In genomic region chr12:101066329-101066728, GRCm38 (mm10) we compare ENCODE assay signal across 28 mouse cellular contexts. TPM values are rescaled to one million over a fixed set of nuclear protein-coding genes. Genes with fewer than 3 reads are reported as not detected.
DNase-seq lines count a peak whose midpoint lies in the region; ATAC-seq and TF ChIP-seq lines count a peak whose summit lies in the region.
"Had no signal": no experiment of that assay in that cellular context is flagged by ENCODE, and none has a peak within 500 bp of the region (broad histone marks: within the 10 kb centered on the region; RNA-seq: fewer than 3 reads in every experiment).

No protein-coding gene starts in this region.

- H3K4me3 ChIP-seq in heart, embryonic 13.5 days, result no peak overlapping the region
- H3K4me3 ChIP-seq in heart, postnatal 0 days (ENCODE audit: low read depth, low read length), result no peak overlapping the region
- H3K4me3 ChIP-seq in kidney, adult 2 months (ENCODE audit: insufficient read depth, low read depth, low read length), result no peak overlapping the region
- H3K4me3 ChIP-seq in kidney, embryonic 14.5 days (ENCODE audit: low read length), result no peak overlapping the region
- no peak overlapping the region for H3K4me3 ChIP-seq in liver, postnatal 0 days (ENCODE audit: low read depth, low read length)
- H3K4me3 ChIP-seq in liver, embryonic 11.5 days (ENCODE audit: low read depth, low read length), result no peak overlapping the region
- H3K4me3 ChIP-seq: embryonic facial prominence, embryonic 10.5 days; embryonic facial prominence, embryonic 13.5 days; erythroblast, embryonic 14.5 days; forebrain, embryonic 12.5 days; forebrain, embryonic 15.5 days; heart, adult 2 months; hindbrain, embryonic 13.5 days; intestine, embryonic 15.5 days had no signal

- TF ChIP-seq CTCF in heart, postnatal 0 days (IDR thresholded peaks at IDR 0.05; ENCODE audit: low read depth), result no peak
- TF ChIP-seq CTCF in kidney, adult 2 months (conservative IDR thresholded peaks at IDR 0.05; ENCODE audit: insufficient read depth, insufficient read length, low read depth, low read length), result no peak
- TF ChIP-seq CTCF in liver, postnatal 0 days (IDR thresholded peaks at IDR 0.05; ENCODE audit: low read depth), result no peak

- H3K9me3 ChIP-seq in heart, embryonic 13.5 days, result no peaks in the 10 kb centered on the region
- no peaks in the 10 kb centered on the region for H3K9me3 ChIP-seq in heart, postnatal 0 days (replicated peaks; ENCODE audit: control insufficient read depth, low read length)
- H3K9me3 ChIP-seq in kidney, embryonic 14.5 days (ENCODE audit: control insufficient read depth, low read length), result no peaks in the 10 kb centered on the region
- H3K9me3 ChIP-seq in liver, postnatal 0 days (ENCODE audit: low read length), result no peaks in the 10 kb centered on the region
- H3K9me3 ChIP-seq in liver, embryonic 11.5 days (ENCODE audit: control insufficient read depth, low read length), result no peaks in the 10 kb centered on the region
- H3K9me3 ChIP-seq: embryonic facial prominence, embryonic 10.5 days; embryonic facial prominence, embryonic 13.5 days; forebrain, embryonic 12.5 days; forebrain, embryonic 15.5 days; G1E; hindbrain, embryonic 13.5 days; intestine, embryonic 15.5 days had no signal

- no peak for TF ChIP-seq POLR2A in kidney, adult 2 months (IDR thresholded peaks at IDR 0.05; ENCODE audit: low read depth, low read length)

- peaks cover 25% of the 10 kb centered on the region for H3K4me1 ChIP-seq in heart, embryonic 13.5 days
- peaks cover 5% of the 10 kb centered on the region; the same call in 1 of the 2 replicates for H3K4me1 ChIP-seq in heart, postnatal 0 days (ENCODE audit: control insufficient read depth, insufficient read depth)
- H3K4me1 ChIP-seq in kidney, adult 2 months (ENCODE audit: control insufficient read depth, insufficient read depth, low read length), result peaks cover 4% of the 10 kb centered on the region; the same call in 1 of the 2 replicates
- no peaks in the 10 kb centered on the region for H3K4me1 ChIP-seq in kidney, embryonic 14.5 days (ENCODE audit: control insufficient read depth, insufficient read depth, low read length)
- peaks cover 3% of the 10 kb centered on the region; the same call in 1 of the 2 replicates for H3K4me1 ChIP-seq in liver, postnatal 0 days (ENCODE audit: insufficient read depth)
- H3K4me1 ChIP-seq in liver, embryonic 11.5 days (replicated peaks; ENCODE audit: control insufficient read depth, insufficient read depth, low read length), result no peaks in the 10 kb centered on the region
- H3K4me1 ChIP-seq: embryonic facial prominence, embryonic 10.5 days; embryonic facial prominence, embryonic 13.5 days; forebrain, embryonic 12.5 days; forebrain, embryonic 15.5 days; hindbrain, embryonic 13.5 days; intestine, embryonic 15.5 days had no signal

- H3K4me2 ChIP-seq in heart, embryonic 13.5 days, result no peak overlapping the region
- no peak overlapping the region for H3K4me2 ChIP-seq in heart, postnatal 0 days (ENCODE audit: low read depth, low read length)
- H3K4me2 ChIP-seq in kidney, embryonic 14.5 days (replicated peaks; ENCODE audit: low read depth, low read length), result no peak overlapping the region
- no peak overlapping the region for H3K4me2 ChIP-seq in liver, postnatal 0 days (ENCODE audit: low read depth, low read length)
- no peak overlapping the region for H3K4me2 ChIP-seq in liver, embryonic 11.5 days
- H3K4me2 ChIP-seq: embryonic facial prominence, embryonic 13.5 days; forebrain, embryonic 12.5 days; forebrain, embryonic 15.5 days; heart, embryonic 11.5 days; hindbrain, embryonic 13.5 days; intestine, embryonic 15.5 days had no signal

- ATAC-seq in heart, embryonic 13.5 days (ENCODE audit: extremely low read depth, insufficient number of reproducible peaks, low FRiP score, low TSS enrichment), result no peak
- ATAC-seq in heart, postnatal 0 days (ENCODE audit: insufficient read depth, low read depth), result no peak
- ATAC-seq in kidney, embryonic 14.5 days (ENCODE audit: low FRiP score, low TSS enrichment), result no peak
- ATAC-seq in liver, postnatal 0 days, result peak; percentile 51
- no peak for ATAC-seq in liver, embryonic 11.5 days (replicated peaks; ENCODE audit: low FRiP score)
- ATAC-seq: forebrain, embryonic 15.5 days; intestine, embryonic 15.5 days had no signal

- H3K27ac ChIP-seq in heart, embryonic 13.5 days (replicated peaks), result 0 out of 2 replicates have a peak overlapping the region, but pooled peaks have one; percentile 25
- H3K27ac ChIP-seq in heart, postnatal 0 days (ENCODE audit: low read depth), result 0 out of 2 replicates have a peak overlapping the region, but pooled peaks have one; percentile 2
- H3K27ac ChIP-seq in kidney, adult 2 months (ENCODE audit: insufficient read depth, low read depth, low read length), result no peak overlapping the region
- no peak overlapping the region for H3K27ac ChIP-seq in kidney, embryonic 14.5 days (ENCODE audit: low read depth, low read length)
- H3K27ac ChIP-seq in liver, postnatal 0 days (ENCODE audit: low read depth), result peak overlapping the region; percentile 7; the same call in 1 of the 2 replicates
- H3K27ac ChIP-seq in liver, embryonic 11.5 days (ENCODE audit: low read depth, low read length), result no peak overlapping the region
- H3K27ac ChIP-seq: embryonic facial prominence, embryonic 10.5 days; embryonic facial prominence, embryonic 13.5 days; forebrain, embryonic 12.5 days; forebrain, embryonic 15.5 days; heart, adult 2 months; hindbrain, embryonic 13.5 days; intestine, embryonic 15.5 days had no signal

- intact Hi-C loops in heart, postnatal 10 days (cut with DNase I), result no loop called here

- no peaks in the 10 kb centered on the region for H3K27me3 ChIP-seq in heart, embryonic 13.5 days (replicated peaks)
- H3K27me3 ChIP-seq in heart, postnatal 0 days (ENCODE audit: control insufficient read depth, insufficient read depth, low read length), result no peaks in the 10 kb centered on the region
- no peaks in the 10 kb centered on the region for H3K27me3 ChIP-seq in kidney, adult 2 months (replicated peaks; ENCODE audit: control insufficient read depth, insufficient read depth, low read length)
- H3K27me3 ChIP-seq in kidney, embryonic 14.5 days (ENCODE audit: control insufficient read depth, insufficient read depth, low read length), result no peaks in the 10 kb centered on the region
- H3K27me3 ChIP-seq in liver, postnatal 0 days (ENCODE audit: insufficient read depth, low read length), result no peaks in the 10 kb centered on the region
- no peaks in the 10 kb centered on the region for H3K27me3 ChIP-seq in liver, embryonic 11.5 days (replicated peaks; ENCODE audit: control insufficient read depth, insufficient read depth, low read length)
- H3K27me3 ChIP-seq: embryonic facial prominence, embryonic 13.5 days; forebrain, embryonic 12.5 days; forebrain, embryonic 15.5 days; hindbrain, embryonic 13.5 days; intestine, embryonic 15.5 days had no signal

- WGBS in heart, embryonic 13.5 days, result 88% methylated on average over 1 of the region's 1 CpGs
- WGBS in heart, postnatal 0 days, result 89% methylated on average over 1 of the region's 1 CpGs
- WGBS in kidney, adult 2 months, result 42% methylated on average over 1 of the region's 1 CpGs
- WGBS in kidney, embryonic 14.5 days, result 91% methylated on average over 1 of the region's 1 CpGs
- WGBS in liver, postnatal 0 days (ENCODE audit: insufficient replicate concordance), result 70% methylated on average over 1 of the region's 1 CpGs
- WGBS in liver, embryonic 11.5 days, result 91% methylated on average over 1 of the region's 1 CpGs

- no peak for DNase-seq in heart, adult 18-20 months
- no peak for DNase-seq in heart, postnatal 0 days (ENCODE audit: low spot score)
- DNase-seq in heart, postnatal 10 days, result no peak
- DNase-seq in kidney, adult 2 months, result peak; percentile 41
- no peak for DNase-seq in liver, postnatal 0 days
- no peak for DNase-seq in liver, embryonic 11.5 days (ENCODE audit: low spot score)
- DNase-seq: adrenal gland, adult 2 months; adrenal gland, postnatal 14 days; cerebellum, adult 11 months; cerebellum, adult 8-10 months; cerebellum, postnatal 10 days; cerebellum, postnatal 36 days; embryo, embryonic 11 days; gastrocnemius, postnatal 25 days; heart, adult 2 months; heart, postnatal 14 days; kidney, adult 11 months had no signal

- H3K36me3 ChIP-seq in heart, embryonic 13.5 days, result peaks cover 64% of the 10 kb centered on the region
- H3K36me3 ChIP-seq in heart, postnatal 0 days (replicated peaks; ENCODE audit: control insufficient read depth, insufficient read depth, low read length), result peaks cover 34% of the 10 kb centered on the region
- peaks cover 3% of the 10 kb centered on the region; the same call in 1 of the 2 replicates for H3K36me3 ChIP-seq in kidney, adult 2 months (ENCODE audit: control insufficient read depth, insufficient read depth, low read length)
- peaks cover 53% of the 10 kb centered on the region for H3K36me3 ChIP-seq in kidney, embryonic 14.5 days (ENCODE audit: control insufficient read depth, insufficient read depth, low read length)
- peaks cover 47% of the 10 kb centered on the region for H3K36me3 ChIP-seq in liver, postnatal 0 days (replicated peaks; ENCODE audit: insufficient read depth, low read length)
- H3K36me3 ChIP-seq in liver, embryonic 11.5 days (ENCODE audit: control insufficient read depth, insufficient read depth, low read length), result peaks cover 20% of the 10 kb centered on the region

- TF ChIP-seq EP300 in heart, postnatal 0 days (IDR thresholded peaks at IDR 0.05; ENCODE audit: low read depth), result no peak
- no peak for TF ChIP-seq EP300 in liver, postnatal 0 days (IDR thresholded peaks at IDR 0.05; ENCODE audit: low read depth)

- H3K9ac ChIP-seq in heart, embryonic 13.5 days, result no peak overlapping the region
- H3K9ac ChIP-seq in heart, postnatal 0 days (replicated peaks; ENCODE audit: low read depth, low read length), result no peak overlapping the region
- H3K9ac ChIP-seq in kidney, embryonic 14.5 days (ENCODE audit: low read depth, low read length), result no peak overlapping the region
- no peak overlapping the region for H3K9ac ChIP-seq in liver, postnatal 0 days (replicated peaks)
- no peak overlapping the region for H3K9ac ChIP-seq in liver, embryonic 11.5 days (ENCODE audit: low read depth, low read length)
- H3K9ac ChIP-seq: embryonic facial prominence, embryonic 13.5 days; forebrain, embryonic 12.5 days; forebrain, embryonic 15.5 days; hindbrain, embryonic 13.5 days; intestine, embryonic 15.5 days had no signal

RNA-seq across cellular contexts. Expression of gene Ppp4r3a, which starts 17.2 kb away (rescaled TPM):
- polyA plus RNA-seq in heart, embryonic 13.5 days (2015; fragmentation: Nextera tagmentation; extraction: Ambion mirVana), result 24.2 and 25.6 TPM in 2 replicates
- 10 to 100 TPM; 21.1 to 23.0 TPM for total RNA-seq in heart, adult 18-20 months (2021)
- total RNA-seq in heart, postnatal 0 days (2014; rRNA removed; ENCODE audit: low replicate concordance), result 31.4 and 32.9 TPM in 2 replicates
- 12.8 and 13.9 TPM in 2 replicates for polyA plus RNA-seq in heart, postnatal 0 days (2015; fragmentation: Nextera tagmentation; extraction: Ambion mirVana)
- total RNA-seq in heart, postnatal 10 days (2021), result 10 to 100 TPM; 37.6 to 38.9 TPM
- polyA plus RNA-seq in kidney, adult 2 months (2012; rRNA removed), result 9.1 and 10.4 TPM in 2 replicates
- polyA plus RNA-seq in kidney, embryonic 14.5 days (2014; fragmentation: Nextera tagmentation; extraction: Ambion mirVana), result 38.5 and 58.9 TPM in 2 replicates
- 14.1 and 15.2 TPM in 2 replicates for polyA plus RNA-seq in liver, postnatal 0 days (2015; fragmentation: Nextera tagmentation; extraction: Ambion mirVana)
- 53.4 and 54.4 TPM in 2 replicates for polyA plus RNA-seq in liver, embryonic 11.5 days (2014; fragmentation: Nextera tagmentation; extraction: Ambion mirVana)

RNA-seq across cellular contexts. Expression of gene Ccdc88c, which starts 37.5 kb away (rescaled TPM):
- 1.8 and 1.9 TPM in 2 replicates for polyA plus RNA-seq in heart, embryonic 13.5 days (2015; fragmentation: Nextera tagmentation; extraction: Ambion mirVana)
- total RNA-seq in heart, adult 18-20 months (2021), result 1 to 10 TPM; 3.6 to 4.0 TPM
- 4.7 and 6.5 TPM in 2 replicates for total RNA-seq in heart, postnatal 0 days (2014; rRNA removed; ENCODE audit: low replicate concordance)
- polyA plus RNA-seq in heart, postnatal 0 days (2015; fragmentation: Nextera tagmentation; extraction: Ambion mirVana), result 1.2 and 1.6 TPM in 2 replicates
- total RNA-seq in heart, postnatal 10 days (2021), result 10 to 100 TPM; 11.9 to 13.2 TPM
- polyA plus RNA-seq in kidney, adult 2 months (2012; rRNA removed), result 5.4 and 6.6 TPM in 2 replicates
- 10.4 and 15.3 TPM in 2 replicates for polyA plus RNA-seq in kidney, embryonic 14.5 days (2014; fragmentation: Nextera tagmentation; extraction: Ambion mirVana)
- polyA plus RNA-seq in liver, postnatal 0 days (2015; fragmentation: Nextera tagmentation; extraction: Ambion mirVana), result 3.6 and 4.2 TPM in 2 replicates
- 11.8 and 13.3 TPM in 2 replicates for polyA plus RNA-seq in liver, embryonic 11.5 days (2014; fragmentation: Nextera tagmentation; extraction: Ambion mirVana)

Comparison
In these comparisons a context has a peak if more than half of its experiments do, and no peak if none do; other contexts are left out.
1. H3K27ac ChIP-seq: peak in heart, embryonic 13.5 days (single experiment), heart, postnatal 0 days (single experiment) and liver, postnatal 0 days (single experiment); none in kidney, adult 2 months (single experiment), kidney, embryonic 14.5 days (single experiment) and liver, embryonic 11.5 days (single experiment).